Mouse (Mus musculus): ENCODE results near the gene Sla2.

DNA sequence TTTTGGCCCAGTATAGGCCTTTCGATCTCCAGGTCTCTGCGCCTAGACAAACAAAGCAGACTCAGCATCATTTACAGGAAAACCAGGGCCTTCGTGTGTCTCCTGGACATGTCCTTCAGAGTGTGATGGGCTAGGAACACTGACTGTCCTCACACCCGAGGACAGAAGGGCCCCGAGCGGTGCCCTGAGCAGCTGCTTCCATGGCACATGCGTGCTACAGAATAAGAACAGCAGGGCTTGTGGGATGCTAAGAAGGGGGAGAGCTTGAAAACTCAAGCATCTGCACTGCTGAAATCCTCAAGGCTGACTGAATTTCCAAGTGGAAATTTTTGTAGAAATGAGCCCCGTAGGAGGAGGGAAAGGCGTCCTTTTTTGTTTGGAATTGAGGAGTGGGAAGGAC is 10.0 kb upstream of the Sla2 start:
- no peak for TF ChIP-seq CTCF (IDR thresholded peaks at IDR 0.05)
- TF ChIP-seq EP300 (IDR thresholded peaks at IDR 0.05): no peak

Data from lung, postnatal 0 days (tissue).